Mouse (Mus musculus): ENCODE measurements around the gene Med15.

Gene Med15

GRCm38 (mm10) chr16:17649925-17650605 lies 82.6 kb downstream of the Med15 start:
- no peak for DNase-seq (ENCODE audit: low read depth, low spot score)

GRCm38 (mm10) chr16:17647566-17648340 lies 84.9 kb downstream of the Med15 start:
- no peak for DNase-seq (ENCODE audit: low read depth, low spot score)

- no peak for DNase-seq (ENCODE audit: low read depth, low spot score)
Observed at GRCm38 (mm10) chr16:17647156-17647555, 85.5 kb downstream of the Med15 start.

- DNase-seq (ENCODE audit: low read depth, low spot score) = peak; percentile 30
Observed at GRCm38 (mm10) chr16:17646310-17647114, 86.2 kb downstream of the Med15 start, which contains the start of gene Ccdc74a. Gene Ccdc74a, plus strand, starts transcription at chr16:17646470.

GRCm38 (mm10) chr16:17643437-17643990 lies 89.2 kb downstream of the Med15 start:
- DNase-seq (ENCODE audit: low read depth, low spot score) = no peak

- no peak for DNase-seq (ENCODE audit: low read depth, low spot score)
Observed at GRCm38 (mm10) chr16:17642311-17642710, 90.4 kb downstream of the Med15 start.

- DNase-seq (ENCODE audit: low read depth, low spot score) = no peak
Observed at GRCm38 (mm10) chr16:17641301-17641700, 91.4 kb downstream of the Med15 start.

- DNase-seq (ENCODE audit: low read depth, low spot score) = no peak
Observed at GRCm38 (mm10) chr16:17640706-17641105, 92.0 kb downstream of the Med15 start.

GRCm38 (mm10) chr16:17639951-17640350 lies 92.7 kb downstream of the Med15 start:
- DNase-seq (ENCODE audit: low read depth, low spot score) = no peak

- DNase-seq (ENCODE audit: low read depth, low spot score) = no peak
Observed at GRCm38 (mm10) chr16:17639081-17639480, 93.6 kb downstream of the Med15 start.

- no peak for DNase-seq (ENCODE audit: low read depth, low spot score)
Observed at GRCm38 (mm10) chr16:17638036-17638628, 94.6 kb downstream of the Med15 start.

GRCm38 (mm10) chr16:17637610-17638009 lies 95.1 kb downstream of the Med15 start:
- no peak for DNase-seq (ENCODE audit: low read depth, low spot score)

- DNase-seq (ENCODE audit: low read depth, low spot score) = no peak
Observed at GRCm38 (mm10) chr16:17636904-17637303, 95.8 kb downstream of the Med15 start.

GRCm38 (mm10) chr16:17633481-17634181 lies 99.1 kb downstream of the Med15 start:
- DNase-seq (ENCODE audit: low read depth, low spot score) = no peak

- no peak for DNase-seq (ENCODE audit: low read depth, low spot score)
Observed at GRCm38 (mm10) chr16:17632580-17632979, 100.1 kb downstream of the Med15 start.

- DNase-seq (ENCODE audit: low read depth, low spot score) = no peak
Observed at GRCm38 (mm10) chr16:17626269-17626555, 106.5 kb downstream of the Med15 start.

GRCm38 (mm10) chr16:17625488-17626268 lies 107.0 kb downstream of the Med15 start:
- DNase-seq (ENCODE audit: low read depth, low spot score) = no peak

- DNase-seq (ENCODE audit: low read depth, low spot score) = no peak
Observed at GRCm38 (mm10) chr16:17621936-17622335, 110.8 kb downstream of the Med15 start.

GRCm38 (mm10) chr16:17619198-17620105 lies 113.2 kb downstream of the Med15 start, which contains the start of gene Smpd4:
Gene Smpd4, plus strand, starts transcription at chr16:17619354.
- DNase-seq (ENCODE audit: low read depth, low spot score) = peak; percentile 66
